Mouse (Mus musculus) embryonic fibroblast, embryonic 13.5 days (primary cell): Measurements from ENCODE around the gene Mrc1.

Experiments used
- CTCF ChIP-seq: IDR thresholded peaks from 2 replicates; pipeline ENCODE4 v1.5.1; 2011; ENCODE audit warnings: mild to moderate bottlenecking, control low read depth, low read length, moderate library complexity, borderline replicate concordance; ENCODE audit not compliant: insufficient read depth
- POLR2A ChIP-seq: IDR thresholded peaks from 2 replicates; pipeline ENCODE4 v1.6.1; 2011; ENCODE audit warnings: low read depth, mild to moderate bottlenecking, control low read depth, low read length, moderate library complexity

DNA sequence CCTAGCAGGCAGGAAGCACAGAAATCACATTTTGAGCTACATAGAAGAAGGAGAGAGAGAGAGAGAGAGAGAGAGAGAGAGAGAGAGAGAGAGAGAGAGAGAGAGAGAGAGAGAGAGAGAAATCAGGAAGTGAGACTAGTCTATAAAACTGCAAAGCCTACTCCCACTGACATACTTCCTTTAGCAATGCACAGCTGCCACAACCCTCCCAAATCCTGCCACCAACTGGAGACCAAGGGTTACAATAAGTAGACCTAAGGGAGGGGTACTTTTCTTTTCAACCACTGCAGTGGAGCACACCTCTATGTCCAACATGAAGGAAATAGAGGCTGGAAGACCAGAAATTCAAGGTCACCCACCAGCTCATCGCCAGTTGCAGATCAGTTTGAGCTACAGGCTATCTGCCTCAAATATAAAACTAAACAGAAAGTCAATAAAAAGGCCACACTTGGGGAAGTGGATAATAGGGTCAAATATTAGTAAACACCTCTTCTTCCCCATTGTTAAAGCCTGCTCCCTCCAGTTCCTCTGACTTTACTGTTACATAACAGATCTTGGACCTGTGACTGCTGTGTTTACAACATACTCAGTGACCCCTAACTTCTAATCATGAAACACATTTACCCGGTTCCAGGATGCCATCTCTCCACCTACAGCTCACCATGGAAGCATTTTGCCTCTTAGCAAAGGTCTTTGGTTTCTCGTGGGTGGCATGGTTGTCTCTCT is 20.8 kb downstream of the Mrc1 start:
- no peak for TF ChIP-seq POLR2A
- TF ChIP-seq CTCF, result no peak
